Mouse (Mus musculus): ENCODE results near the gene Nf2. TPM values are rescaled to one million over a fixed set of nuclear protein-coding genes. Genes with fewer than 3 reads are reported as not detected.

Gene Nf2
- polyA plus RNA-seq, 1 experiment, result 46.5 TPM

DNA sequence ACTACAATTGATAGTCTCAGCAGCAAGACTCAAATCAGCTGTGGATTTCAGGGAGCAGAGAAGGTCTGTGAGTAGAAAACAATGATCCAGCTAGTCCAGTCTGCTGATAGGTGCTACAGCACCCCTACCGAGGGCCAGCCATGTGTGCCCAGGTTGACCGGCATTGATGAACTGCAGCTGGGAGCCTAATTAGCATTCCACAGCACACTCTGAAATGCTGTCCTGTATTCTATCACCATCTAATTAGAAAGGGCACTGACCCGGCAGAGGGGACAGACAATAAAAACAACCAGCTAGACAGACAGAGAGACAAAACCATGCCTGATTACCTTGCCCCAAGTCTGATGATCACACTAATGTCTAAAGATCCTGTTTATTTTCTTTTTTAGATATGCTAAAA lies 56.3 kb downstream of the Nf2 start:
- no peak for DNase-seq (ENCODE audit: low spot score)

DNA sequence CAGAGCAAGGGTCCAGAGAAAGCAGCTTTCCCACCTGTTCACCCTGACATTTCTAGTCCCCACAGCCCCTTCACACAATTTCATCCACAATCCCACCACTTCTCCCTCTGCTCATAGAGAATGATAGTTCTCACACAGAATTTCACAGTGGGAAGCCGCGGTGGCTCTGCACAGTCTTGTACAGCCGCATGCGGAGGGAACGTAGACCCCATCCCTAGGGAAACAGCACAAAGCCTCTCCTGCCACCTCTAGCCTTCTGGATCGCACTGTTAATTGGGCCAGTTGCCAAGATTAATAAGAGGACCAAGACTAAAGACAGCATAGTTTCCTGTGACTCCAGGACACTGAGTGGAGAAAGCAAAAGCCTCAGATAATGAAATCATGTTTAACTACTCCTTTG lies 57.8 kb downstream of the Nf2 start:
- no peak for DNase-seq (ENCODE audit: low spot score)

GRCm38 (mm10) chr11:4789691-4790090 lies 59.6 kb downstream of the Nf2 start:
- no peak for DNase-seq (ENCODE audit: low spot score)

GRCm38 (mm10) chr11:4784629-4785142 lies 64.7 kb downstream of the Nf2 start:
- DNase-seq (ENCODE audit: low spot score), result no peak

DNA sequence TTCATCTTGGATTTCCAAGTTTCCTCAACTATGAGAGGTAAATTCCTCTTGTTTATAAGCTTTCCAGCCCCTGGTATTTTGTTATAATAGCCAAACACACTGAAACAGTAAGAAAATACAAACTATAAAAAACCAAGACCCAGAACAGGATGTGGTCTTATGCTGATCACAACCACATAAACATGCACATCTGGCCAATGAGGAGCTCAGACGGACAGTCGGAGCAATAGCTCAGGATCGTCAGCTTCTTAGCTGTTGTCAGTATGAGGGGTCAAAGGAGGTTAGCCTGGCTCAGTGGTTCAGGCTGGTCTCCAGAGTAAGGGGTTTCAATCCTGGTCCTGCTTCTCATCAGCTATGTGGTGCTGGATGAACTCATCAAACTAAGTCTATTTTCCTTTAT lies 66.2 kb downstream of the Nf2 start:
- DNase-seq (ENCODE audit: low spot score), result no peak

DNA sequence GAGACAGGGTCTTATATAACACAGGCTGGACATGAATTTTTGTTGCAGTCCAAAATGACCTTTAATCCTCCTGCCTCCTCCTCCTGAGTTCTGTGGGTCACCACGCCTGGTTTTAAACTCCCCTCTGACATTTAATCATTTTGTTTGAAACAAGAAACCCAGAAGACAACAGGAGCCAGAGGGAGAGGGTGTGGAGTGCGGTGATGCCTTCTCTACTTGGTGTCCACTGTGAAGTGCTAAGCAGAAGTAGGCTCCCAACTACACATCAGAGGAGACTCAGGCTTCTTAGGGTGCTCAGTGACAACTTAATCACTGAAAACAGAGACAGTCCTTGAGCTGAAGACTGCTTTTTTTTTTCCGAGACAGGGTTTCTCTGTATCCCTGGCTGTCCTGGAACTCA lies 68.4 kb downstream of the Nf2 start:
- DNase-seq (ENCODE audit: low spot score), result no peak

DNA sequence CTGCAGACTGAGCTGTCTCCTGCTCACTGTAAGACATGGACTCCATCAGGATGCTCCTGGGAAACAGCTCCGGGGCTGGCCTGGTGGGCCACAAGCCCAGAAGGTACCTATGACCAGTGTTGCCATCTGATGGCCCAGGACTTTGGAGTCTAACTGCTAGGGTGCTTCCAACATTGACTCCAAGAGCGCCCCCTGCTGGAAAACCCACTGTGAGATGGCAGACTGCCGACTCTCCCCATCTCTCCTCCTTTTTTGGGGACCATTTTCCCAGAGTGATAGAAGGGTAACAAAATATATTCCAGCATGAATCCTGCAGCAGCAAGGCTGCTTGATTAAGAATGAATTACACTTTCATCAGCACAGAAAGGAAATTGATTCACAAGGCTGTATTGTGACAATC lies 76.4 kb downstream of the Nf2 start:
- peak; percentile 50 for DNase-seq (ENCODE audit: low spot score)

DNA sequence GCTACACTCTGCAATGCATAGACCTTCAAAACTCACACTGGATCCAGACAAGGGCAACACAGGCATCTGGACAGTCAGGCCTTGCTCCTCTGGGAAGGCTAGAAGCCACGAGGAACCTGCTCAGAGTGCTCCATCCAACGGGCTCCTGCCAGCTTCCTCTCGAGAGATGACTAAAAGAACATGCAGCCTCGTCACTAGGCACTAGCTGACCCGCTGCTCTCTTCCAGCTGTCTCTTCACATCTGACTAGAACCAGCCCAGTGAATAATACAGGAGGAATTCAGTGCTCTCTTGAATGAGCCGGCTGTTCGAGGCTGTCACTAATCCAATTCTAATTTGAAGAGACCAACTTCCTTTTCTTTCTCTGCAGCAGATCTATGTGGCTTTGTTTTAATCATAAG lies 77.6 kb downstream of the Nf2 start:
- no peak for DNase-seq (ENCODE audit: low spot score)

- no peak for DNase-seq (ENCODE audit: low spot score)
Observed at GRCm38 (mm10) chr11:4769881-4770280, 79.5 kb downstream of the Nf2 start.

DNA sequence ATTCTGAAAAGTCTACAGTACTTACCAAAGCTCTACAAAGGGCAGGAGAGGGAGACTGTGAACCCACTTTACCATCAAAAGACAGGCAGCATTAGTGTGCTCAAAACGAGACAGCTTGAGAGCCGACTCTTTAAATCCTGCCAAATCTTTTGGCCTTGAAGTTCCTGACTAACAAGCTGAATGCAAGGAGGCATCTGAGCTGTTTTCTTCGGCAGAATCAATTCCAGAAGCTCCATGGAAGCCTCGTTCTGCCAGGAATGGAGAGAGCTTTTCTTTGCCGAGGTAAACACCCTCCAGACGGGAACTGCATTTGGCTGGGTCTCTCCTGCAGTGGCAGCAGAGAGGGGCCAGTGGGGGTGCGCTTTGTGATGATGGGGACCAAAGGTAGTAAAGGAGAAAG lies 80.0 kb downstream of the Nf2 start:
- no peak for DNase-seq (ENCODE audit: low spot score)

GRCm38 (mm10) chr11:4768399-4768798 lies 80.9 kb downstream of the Nf2 start:
- no peak for DNase-seq (ENCODE audit: low spot score)

DNA sequence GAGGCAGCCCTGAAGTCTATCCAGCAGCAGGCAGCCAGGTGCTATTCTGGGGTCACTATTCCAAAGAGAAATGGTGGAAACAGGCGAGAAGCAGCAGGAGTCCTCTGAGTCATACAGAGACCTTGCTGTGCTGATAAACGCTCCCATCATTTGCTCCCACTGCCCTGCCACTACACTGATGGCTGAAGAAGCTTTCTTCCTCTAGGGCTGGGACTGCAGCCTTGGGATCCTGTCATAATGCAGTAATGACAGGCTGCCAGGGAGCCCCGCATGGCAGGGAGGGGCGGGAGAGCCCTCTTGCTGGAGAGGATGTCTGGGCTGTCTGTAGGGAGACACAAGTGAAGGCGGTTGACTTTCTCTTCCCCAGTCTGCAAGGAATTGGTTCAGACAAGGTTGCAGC lies 84.9 kb downstream of the Nf2 start:
- no peak for DNase-seq (ENCODE audit: low spot score)

DNA sequence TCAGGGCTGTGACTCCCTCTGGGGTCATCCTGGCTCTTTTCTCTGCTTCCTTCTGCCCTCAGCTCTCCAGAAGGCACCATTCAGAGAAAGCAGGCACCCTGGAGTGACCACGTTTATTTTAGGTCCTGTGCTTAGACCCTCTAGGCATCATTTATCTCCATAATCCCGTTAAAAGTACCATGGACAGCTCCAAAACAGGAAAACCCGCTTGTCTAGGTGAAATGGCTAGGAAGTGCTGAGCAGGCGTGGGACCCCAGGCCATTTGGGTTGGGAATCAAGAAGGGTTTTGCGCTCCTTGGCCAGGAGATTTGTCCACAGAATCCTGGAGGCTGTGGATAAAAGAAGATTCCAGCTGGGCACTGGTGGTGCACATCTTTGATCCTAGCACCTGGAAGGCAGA lies 85.7 kb downstream of the Nf2 start:
- no peak for DNase-seq (ENCODE audit: low spot score)

GRCm38 (mm10) chr11:4762511-4762910 lies 86.8 kb downstream of the Nf2 start:
- no peak for DNase-seq (ENCODE audit: low spot score)

DNA sequence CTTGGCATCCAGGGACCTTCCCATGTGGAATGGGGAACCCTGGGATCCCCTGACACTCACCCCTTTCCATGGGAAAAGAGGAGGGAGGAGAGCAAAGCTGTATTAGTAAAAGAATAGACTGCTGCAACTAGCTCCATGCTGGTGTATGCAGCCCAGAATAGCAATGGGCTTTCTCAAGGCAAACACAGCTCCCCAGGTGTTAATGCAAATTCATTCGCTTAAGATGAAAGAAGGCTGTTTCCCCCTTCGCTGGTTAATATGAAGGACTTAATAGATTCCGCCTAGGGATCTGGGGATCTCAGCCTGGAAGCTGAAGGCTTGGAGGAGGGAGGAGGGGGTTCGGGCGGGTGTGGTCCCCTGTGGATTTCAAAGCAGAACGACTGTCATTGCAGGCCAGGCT lies 87.3 kb downstream of the Nf2 start:
- no peak for DNase-seq (ENCODE audit: low spot score)

GRCm38 (mm10) chr11:4760438-4760837 lies 88.9 kb downstream of the Nf2 start:
- DNase-seq (ENCODE audit: low spot score), result no peak

GRCm38 (mm10) chr11:4757789-4758158 lies 91.6 kb downstream of the Nf2 start:
- no peak for DNase-seq (ENCODE audit: low spot score)

GRCm38 (mm10) chr11:4756984-4757788 lies 92.2 kb downstream of the Nf2 start:
- no peak for DNase-seq (ENCODE audit: low spot score)

DNA sequence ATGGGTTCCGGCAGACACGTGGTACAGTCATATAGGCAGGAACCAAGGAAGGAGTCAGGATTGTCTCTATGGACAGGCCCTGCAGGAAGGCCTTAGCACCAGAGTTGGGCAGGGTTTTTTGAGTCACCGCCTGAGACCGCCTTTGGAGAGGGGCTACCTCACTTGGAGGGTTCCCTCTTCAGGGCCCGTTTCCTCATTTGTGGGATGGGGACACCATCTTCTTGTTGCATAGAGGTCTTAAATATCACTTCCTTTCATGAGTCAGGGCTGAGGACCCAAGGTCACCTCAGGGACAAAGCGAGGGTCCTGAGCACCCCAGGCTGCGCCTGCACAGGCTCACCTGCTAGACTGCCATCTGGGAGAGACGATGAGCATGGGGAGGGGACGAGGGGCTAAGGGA lies 92.9 kb downstream of the Nf2 start:
- DNase-seq (ENCODE audit: low spot score), result no peak

- no peak for DNase-seq (ENCODE audit: low spot score)
Observed at GRCm38 (mm10) chr11:4754867-4755266, 94.5 kb downstream of the Nf2 start.

DNA sequence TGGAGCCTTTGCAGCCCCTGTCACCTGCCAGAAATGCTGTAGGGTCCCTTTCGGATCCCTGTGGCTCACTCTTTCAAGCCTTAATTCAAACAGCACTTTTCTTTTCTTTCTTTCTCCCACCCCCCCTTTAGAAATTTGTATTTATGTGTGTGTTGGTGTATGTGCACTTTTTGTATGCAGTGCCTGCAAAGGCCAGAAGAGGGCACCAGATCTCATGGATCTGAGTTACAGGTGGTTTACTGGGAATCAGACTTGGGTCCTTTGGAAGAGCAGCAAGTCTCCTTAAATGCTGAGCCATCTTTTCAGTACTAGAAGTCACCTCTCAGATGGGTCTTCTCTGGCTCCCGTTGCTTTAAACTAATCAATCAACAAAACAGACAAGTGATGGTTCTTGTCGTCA lies 95.3 kb downstream of the Nf2 start:
- DNase-seq (ENCODE audit: low spot score), result no peak

GRCm38 (mm10) chr11:4752836-4753235 lies 96.5 kb downstream of the Nf2 start:
- DNase-seq (ENCODE audit: low spot score), result no peak

DNA sequence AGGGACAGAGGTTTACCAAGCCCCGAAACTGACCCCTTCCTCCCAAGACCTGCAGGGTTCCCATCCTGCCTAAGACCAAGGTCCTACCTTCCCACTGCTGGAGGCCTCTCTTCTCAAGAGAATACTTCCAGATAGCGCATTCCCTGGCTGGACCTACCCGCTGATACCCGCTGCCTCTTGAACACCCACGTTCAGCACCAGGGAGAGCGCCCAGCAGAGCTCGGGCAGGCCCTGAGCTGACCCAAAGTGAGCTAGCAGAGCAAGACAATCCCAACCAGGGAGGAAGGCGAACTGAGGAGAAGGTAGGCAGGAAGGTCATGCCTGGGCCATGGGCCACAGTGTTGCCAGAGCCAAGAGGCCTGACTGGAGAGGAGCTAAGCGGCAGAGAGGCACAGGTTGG lies 99.1 kb downstream of the Nf2 start:
- peak; percentile 47 for DNase-seq (ENCODE audit: low spot score)

- no peak for DNase-seq (ENCODE audit: low spot score)
Observed at GRCm38 (mm10) chr11:4747285-4747684, 102.1 kb downstream of the Nf2 start.

All from urinary bladder, adult 2 months (tissue).